Comparison of ENCODE assay signal across 8 mouse cellular contexts in the genomic region with DNA sequence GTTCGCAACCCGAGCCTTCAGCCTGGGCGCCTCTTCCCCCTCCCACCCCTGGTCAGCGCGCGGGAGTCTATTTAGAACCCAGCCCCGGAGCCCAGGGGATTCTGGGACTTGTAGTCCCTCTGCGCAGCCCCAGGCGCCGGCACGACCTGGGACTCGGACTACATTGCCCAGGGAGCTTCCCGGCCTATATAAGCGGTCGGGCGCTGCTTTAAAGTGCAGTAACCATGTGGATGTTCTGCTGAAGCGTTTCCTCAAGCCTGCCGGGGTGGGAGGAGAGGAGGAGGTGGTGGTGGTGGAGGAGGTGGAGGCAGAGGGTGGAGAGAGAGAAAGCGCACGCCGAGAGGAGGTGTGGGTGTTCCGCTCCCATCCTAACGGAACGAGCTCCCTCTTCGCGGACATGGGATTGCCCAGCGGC. TPM values are rescaled to one million over a fixed set of nuclear protein-coding genes. Genes with fewer than 3 reads are reported as not detected.
DNase-seq lines count a peak whose midpoint lies in the region; ATAC-seq and TF ChIP-seq lines count a peak whose summit lies in the region.

A gene (plus strand): TSS at position 216 of the 415 bp plus-strand sequence.

- H3K36me3 ChIP-seq in ES-Bruce4 (ENCODE audit: control insufficient read depth, insufficient read depth, low read length, poor library complexity, severe bottlenecking), result peaks cover 6% of the 10 kb centered on the region; the same call in 1 of the 2 replicates
- no peaks in the 10 kb centered on the region for H3K36me3 ChIP-seq in forebrain, embryonic 13.5 days (ENCODE audit: poor library complexity, severe bottlenecking)
- H3K36me3 ChIP-seq in liver, postnatal 0 days (replicated peaks; ENCODE audit: insufficient read depth, low read length), result no peaks in the 10 kb centered on the region
- H3K36me3 ChIP-seq in neural tube, embryonic 14.5 days (ENCODE audit: control insufficient read depth, insufficient read depth, low read length), result no peaks in the 10 kb centered on the region

- H3K9me3 ChIP-seq in ES-Bruce4 (replicated peaks; ENCODE audit: control insufficient read depth, insufficient read depth, low read length, poor library complexity, severe bottlenecking), result no peaks in the 10 kb centered on the region
- H3K9me3 ChIP-seq in forebrain, embryonic 13.5 days (replicated peaks), result no peaks in the 10 kb centered on the region
- H3K9me3 ChIP-seq in liver, postnatal 0 days (ENCODE audit: low read length), result no peaks in the 10 kb centered on the region
- no peaks in the 10 kb centered on the region for H3K9me3 ChIP-seq in neural tube, embryonic 14.5 days (ENCODE audit: control insufficient read depth, low read length)

- WGBS in forebrain, embryonic 13.5 days, result under 1% methylated on average over 20 of the region's 27 CpGs
- under 1% methylated on average over 27 of the region's 27 CpGs for WGBS in large intestine, adult 2 months
- under 1% methylated on average over 27 of the region's 27 CpGs for WGBS in liver, postnatal 0 days (ENCODE audit: insufficient replicate concordance)
- WGBS in neural tube, embryonic 14.5 days, result 1% methylated on average over 26 of the region's 27 CpGs

- H3K27me3 ChIP-seq in ES-Bruce4 (ENCODE audit: control insufficient read depth, insufficient read depth, low read length, poor library complexity, severe bottlenecking), result no peaks in the 10 kb centered on the region
- no peaks in the 10 kb centered on the region for H3K27me3 ChIP-seq in forebrain, embryonic 13.5 days
- H3K27me3 ChIP-seq in liver, postnatal 0 days (ENCODE audit: insufficient read depth, low read length), result no peaks in the 10 kb centered on the region
- no peaks in the 10 kb centered on the region for H3K27me3 ChIP-seq in neural tube, embryonic 14.5 days (ENCODE audit: control insufficient read depth, insufficient read depth, low read length)

- peaks cover 3% of the 10 kb centered on the region for H3K4me1 ChIP-seq in ES-Bruce4 (ENCODE audit: control insufficient read depth, insufficient read depth, low read length)
- peaks cover 23% of the 10 kb centered on the region for H3K4me1 ChIP-seq in forebrain, embryonic 13.5 days
- peaks cover 20% of the 10 kb centered on the region for H3K4me1 ChIP-seq in liver, postnatal 0 days (ENCODE audit: insufficient read depth)
- 0 out of 2 replicates have a peak, but pooled peaks cover 5% of the 10 kb centered on the region for H3K4me1 ChIP-seq in neural tube, embryonic 14.5 days (ENCODE audit: control insufficient read depth, insufficient read depth, low read length)

- no peak for TF ChIP-seq CTCF in ES-Bruce4 (IDR thresholded peaks at IDR 0.05; ENCODE audit: low read depth, low read length)
- no peak for TF ChIP-seq CTCF in liver, postnatal 0 days (IDR thresholded peaks at IDR 0.05; ENCODE audit: low read depth)

- peak within 1 kb of the TSS; percentile 92 for H3K4me2 ChIP-seq in forebrain, embryonic 13.5 days
- peak within 1 kb of the TSS; percentile 88 for H3K4me2 ChIP-seq in liver, postnatal 0 days (ENCODE audit: low read depth, low read length)
- peak within 1 kb of the TSS; percentile 92 for H3K4me2 ChIP-seq in neural tube, embryonic 14.5 days (ENCODE audit: low read depth, low read length)

- peak within 1 kb of the TSS; percentile 84 for H3K4me3 ChIP-seq in ES-Bruce4 (ENCODE audit: low read depth, low read length)
- H3K4me3 ChIP-seq in forebrain, embryonic 13.5 days, result peak within 1 kb of the TSS; percentile 66
- peak within 1 kb of the TSS; percentile 73 for H3K4me3 ChIP-seq in liver, postnatal 0 days (ENCODE audit: low read depth, low read length)
- peak within 1 kb of the TSS; percentile 57 for H3K4me3 ChIP-seq in neural tube, embryonic 14.5 days (ENCODE audit: low read depth, low read length)

- no peak for TF ChIP-seq EP300 in ES-Bruce4 (IDR thresholded peaks at IDR 0.05; ENCODE audit: insufficient read depth, low read depth, low read length)
- no peak for TF ChIP-seq EP300 in liver, postnatal 0 days (IDR thresholded peaks at IDR 0.05; ENCODE audit: low read depth)

- DNase-seq in heart, postnatal 10 days, result peak; percentile 98 to 99
- peak; percentile 91 for DNase-seq in large intestine, adult 2 months (ENCODE audit: low read depth, low spot score)
- DNase-seq in liver, postnatal 0 days, result peak; percentile 93
- DNase-seq in testis, postnatal 10 days (ENCODE audit: low spot score), result peak; percentile 95

- peak; percentile 99 for ATAC-seq in cerebellum, adult (ENCODE audit: insufficient number of reproducible peaks, low FRiP score, low TSS enrichment)
- peak; percentile 100 for ATAC-seq in forebrain, embryonic 13.5 days
- peak; percentile 99 for ATAC-seq in liver, postnatal 0 days
- ATAC-seq in neural tube, embryonic 14.5 days (ENCODE audit: low read depth), result peak; percentile 100

- H3K9ac ChIP-seq in ES-Bruce4 (ENCODE audit: low read depth, poor library complexity, severe bottlenecking), result peak within 1 kb of the TSS; percentile 75
- peak within 1 kb of the TSS; percentile 72 for H3K9ac ChIP-seq in forebrain, embryonic 13.5 days
- H3K9ac ChIP-seq in liver, postnatal 0 days (replicated peaks), result peak within 1 kb of the TSS; percentile 76
- H3K9ac ChIP-seq in neural tube, embryonic 14.5 days (replicated peaks; ENCODE audit: low read depth, low read length), result peak within 1 kb of the TSS; percentile 51

- TF ChIP-seq POLR2A in ES-Bruce4 (IDR thresholded peaks at IDR 0.05; ENCODE audit: insufficient read depth, low read length), result peak; percentile 92

- H3K27ac ChIP-seq in ES-Bruce4 (ENCODE audit: insufficient read depth, low read length), result no peak within 1 kb of the TSS
- H3K27ac ChIP-seq in forebrain, embryonic 13.5 days, result no peak within 1 kb of the TSS
- peak within 1 kb of the TSS; percentile 73 for H3K27ac ChIP-seq in liver, postnatal 0 days (ENCODE audit: low read depth)
- H3K27ac ChIP-seq in neural tube, embryonic 14.5 days (ENCODE audit: low read depth, low read length), result no peak within 1 kb of the TSS

- intact Hi-C loops in heart, postnatal 10 days (cut with DNase I), result loop anchor here (1.0 to 10.0 kb wide), 4 partner anchors 21 to 114 kb away; no protein-coding TSS in a partner anchor

RNA-seq across cellular contexts. Expression of the gene that starts here (rescaled TPM):
- polyA plus RNA-seq in ES-Bruce4 (2011; ENCODE audit: insufficient read depth, insufficient read length, low read depth, missing spikeins), result 42.5 and 50.0 TPM in 2 replicates
- 5.7 and 6.9 TPM in 2 replicates for polyA plus RNA-seq in forebrain, embryonic 13.5 days (2015; fragmentation: Nextera tagmentation; extraction: Ambion mirVana)
- 10 to 100 TPM; 66.2 TPM for total RNA-seq in heart, postnatal 10 days (2021)
- polyA plus RNA-seq in large intestine, adult 2 months (2012; rRNA removed), result 4.4 and 9.5 TPM in 2 replicates
- 2.8 and 2.9 TPM in 2 replicates for polyA plus RNA-seq in liver, postnatal 0 days (2015; fragmentation: Nextera tagmentation; extraction: Ambion mirVana)
- polyA plus RNA-seq in neural tube, embryonic 14.5 days (2014; fragmentation: Nextera tagmentation; extraction: Ambion mirVana), result 3.5 and 3.8 TPM in 2 replicates
